Mouse (Mus musculus) limb, embryonic 13.5 days (tissue): ENCODE results near the gene Olfr1502. TPM values are rescaled to one million over a fixed set of nuclear protein-coding genes. Genes with fewer than 3 reads are reported as not detected.
"Not testable (repeated sequence)": the region's sequence is repeated elsewhere in the genome, so short reads cannot be mapped to it uniquely, and the experiment has no call there.

Experiments used
- ATAC-seq: fragments of 200-750 bp; cut with Nextera tagmentation; 2 replicates; pipeline ENCODE4 v1.8.0; 2017; ENCODE audit warnings: low read depth, moderate number of reproducible peaks, moderate TSS enrichment; ENCODE audit not compliant: low FRiP score
- H3K27ac ChIP-seq: fragments of 300-500 bp; sonication (generic); 2 replicates; pipeline ENCODE4 v1.5.1; 2015; ENCODE audit warnings: inconsistent platforms, mild to moderate bottlenecking, moderate library complexity
- H3K27me3 ChIP-seq: fragments of 300-500 bp; sonication (generic); 2 replicates; pipeline ENCODE4 v1.6.1; 2015; ENCODE audit warnings: mild to moderate bottlenecking, inconsistent platforms
- H3K36me3 ChIP-seq: fragments of 300-500 bp; sonication (generic); 2 replicates; pipeline ENCODE4 v1.6.1; 2015; ENCODE audit warnings: inconsistent platforms, mild to moderate bottlenecking, moderate library complexity
- H3K4me1 ChIP-seq: fragments of 300-500 bp; sonication (generic); 2 replicates; pipeline ENCODE4 v1.6.1; 2015; ENCODE audit warnings: inconsistent platforms
- H3K4me2 ChIP-seq: fragments of 300-500 bp; sonication (generic); replicated peaks from 2 replicates; pipeline ENCODE4 v1.6.1; 2015; ENCODE audit warnings: inconsistent platforms, mild to moderate bottlenecking, moderate library complexity
- H3K4me3 ChIP-seq: fragments of 300-500 bp; sonication (generic); 2 replicates; pipeline ENCODE4 v1.5.1; 2015; ENCODE audit warnings: moderate library complexity, mild to moderate bottlenecking, inconsistent platforms
- H3K9ac ChIP-seq: fragments of 300-500 bp; sonication (generic); 2 replicates; pipeline ENCODE4 v1.6.1; 2015; ENCODE audit warnings: mild to moderate bottlenecking, inconsistent platforms
- H3K9me3 ChIP-seq: fragments of 300-500 bp; sonication (generic); 2 replicates; pipeline ENCODE4 v1.6.1; 2016; ENCODE audit warnings: inconsistent platforms
- WGBS: fragments of 180-500 bp; shearing (Covaris S2); methylation state at CpG from one replicate; pipeline ENCODE4 v1.1.7; 2015; 5-methylcytosine and 5-hydroxymethylcytosine counted together
- polyA plus RNA-seq: library from polyadenylated mRNA; unstranded; fragments of >200 nt; fragmentation: Nextera tagmentation; extraction: Ambion mirVana; gene quantifications from 2 replicates; pipeline ENCODE4 v1.2.1, GENCODE M21; 2015

The Olfr1502 gene
- polyA plus RNA-seq = not detected in 2 replicates

GRCm38 (mm10) chr19:13861495-13861894 is at the start of gene Olfr1502:
Gene Olfr1502, plus strand, starts transcription at chr19:13861795.
- Histone ChIP-seq H3K27me3 (no peaks in the 10 kb centered on the region), H3K36me3 (no peaks in the 10 kb centered on the region), H3K4me2 (no peak within 1 kb of the TSS), H3K9ac (no peak within 1 kb of the TSS), H3K4me3 (no peak within 1 kb of the TSS), H3K4me1 (no peaks in the 10 kb centered on the region), H3K9me3 (no peaks in the 10 kb centered on the region), H3K27ac (no peak within 1 kb of the TSS)
- WGBS = 83% methylated on average over 1 of the region's 1 CpGs
- ATAC-seq = no peak

- Histone ChIP-seq H3K4me2 (no peak overlapping the region), H3K4me1 (no peaks in the 10 kb centered on the region)
- 51% methylated on average over 2 of the region's 2 CpGs for WGBS
Observed at GRCm38 (mm10) chr19:13812823-13813222, 48.8 kb upstream of the Olfr1502 start.

GRCm38 (mm10) chr19:13818827-13819226 is 42.8 kb upstream of the Olfr1502 start:
- ATAC-seq = no peak
- Histone ChIP-seq H3K9ac (no peak overlapping the region), H3K27ac (no peak overlapping the region), H3K4me1 (no peaks in the 10 kb centered on the region), H3K4me2 (no peak overlapping the region), H3K27me3 (no peaks in the 10 kb centered on the region), H3K36me3 (no peaks in the 10 kb centered on the region), H3K9me3 (no peaks in the 10 kb centered on the region), H3K4me3 (no peak overlapping the region)
- WGBS = 40% methylated on average over 5 of the region's 5 CpGs

More at GRCm38 (mm10) chr19:13812823-13813222, 48.8 kb upstream of the Olfr1502 start:
- Histone ChIP-seq H3K27me3 (no peaks in the 10 kb centered on the region), H3K4me3 (no peak overlapping the region), H3K27ac (no peak overlapping the region), H3K36me3 (no peaks in the 10 kb centered on the region), H3K9me3 (no peaks in the 10 kb centered on the region), H3K9ac (no peak overlapping the region)
- ATAC-seq = no peak

- H3K9ac ChIP-seq = no peak within 1 kb of the TSS
- ATAC-seq = no peak
- H3K27me3 ChIP-seq = no peaks in the 10 kb centered on the region
- no peaks in the 10 kb centered on the region for H3K4me1 ChIP-seq
- H3K4me2 ChIP-seq = no peak within 1 kb of the TSS
- no peak within 1 kb of the TSS for H3K27ac ChIP-seq
- no peaks in the 10 kb centered on the region for H3K9me3 ChIP-seq
- no peaks in the 10 kb centered on the region for H3K36me3 ChIP-seq
- H3K4me3 ChIP-seq = no peak within 1 kb of the TSS
Observed at GRCm38 (mm10) chr19:13819347-13819746, 42.2 kb upstream of the Olfr1502 start, which contains the start of gene Olfr1499. Gene Olfr1499, minus strand, starts transcription at chr19:13819447.

- Histone ChIP-seq H3K9me3 (no peaks in the 10 kb centered on the region), H3K27me3 (no peaks in the 10 kb centered on the region), H3K4me3 (no peak overlapping the region), H3K27ac (no peak overlapping the region), H3K36me3 (no peaks in the 10 kb centered on the region), H3K9ac (no peak overlapping the region), H3K4me1 (no peaks in the 10 kb centered on the region), H3K4me2 (no peak overlapping the region)
- WGBS = 67% methylated on average over 5 of the region's 5 CpGs
- ATAC-seq = no peak
Observed at GRCm38 (mm10) chr19:13820847-13821246, 40.7 kb upstream of the Olfr1502 start.

GRCm38 (mm10) chr19:13828447-13828846 is 33.1 kb upstream of the Olfr1502 start:
- Histone ChIP-seq H3K9me3 (no peaks in the 10 kb centered on the region), H3K36me3 (no peaks in the 10 kb centered on the region), H3K4me2 (no peak overlapping the region), H3K4me3 (no peak overlapping the region), H3K9ac (no peak overlapping the region), H3K4me1 (no peaks in the 10 kb centered on the region), H3K27me3 (no peaks in the 10 kb centered on the region), H3K27ac (no peak overlapping the region)
- 82% methylated on average over 3 of the region's 3 CpGs for WGBS
- ATAC-seq = no peak

GRCm38 (mm10) chr19:13830388-13830787 is 31.2 kb upstream of the Olfr1502 start, which contains the start of gene Olfr1500:
Gene Olfr1500, minus strand, starts transcription at chr19:13830488.
- H3K9me3 ChIP-seq = no peaks in the 10 kb centered on the region
- no peak within 1 kb of the TSS for H3K4me3 ChIP-seq
- no peaks in the 10 kb centered on the region for H3K36me3 ChIP-seq
- no peak within 1 kb of the TSS for H3K27ac ChIP-seq
- H3K4me2 ChIP-seq = no peak within 1 kb of the TSS
- ATAC-seq = no peak
- no peaks in the 10 kb centered on the region for H3K4me1 ChIP-seq
- H3K9ac ChIP-seq = no peak within 1 kb of the TSS
- H3K27me3 ChIP-seq = no peaks in the 10 kb centered on the region

GRCm38 (mm10) chr19:13850592-13850991 is 11.0 kb upstream of the Olfr1502 start, which contains the start of gene Olfr1501:
Gene Olfr1501, minus strand, starts transcription at chr19:13850692.
- not testable (repeated sequence) for ATAC-seq, H3K9me3 ChIP-seq, H3K4me1 ChIP-seq, H3K4me2 ChIP-seq, H3K27me3 ChIP-seq, H3K4me3 ChIP-seq, H3K36me3 ChIP-seq, H3K9ac ChIP-seq, H3K27ac ChIP-seq

GRCm38 (mm10) chr19:13897828-13898227 is 36.2 kb downstream of the Olfr1502 start, which contains the start of gene Olfr1504:
Gene Olfr1504, minus strand, starts transcription at chr19:13897928.
- no peaks in the 10 kb centered on the region for H3K27me3 ChIP-seq
- no peak within 1 kb of the TSS for H3K27ac ChIP-seq
- no peaks in the 10 kb centered on the region for H3K4me1 ChIP-seq
- no peak within 1 kb of the TSS for H3K4me2 ChIP-seq
- ATAC-seq = no peak
- no peak within 1 kb of the TSS for H3K9ac ChIP-seq
- no peak within 1 kb of the TSS for H3K4me3 ChIP-seq
- H3K36me3 ChIP-seq = no peaks in the 10 kb centered on the region
- no peaks in the 10 kb centered on the region for H3K9me3 ChIP-seq
- 56% methylated on average over 1 of the region's 1 CpGs for WGBS

Other genes starting within 250 kb of the Olfr1502 start
- not detected in 2 replicates for gene Olfr1487, start 244.4 kb upstream of the Olfr1502 start, polyA plus RNA-seq
- not detected in 2 replicates for gene Olfr1489, start 230.2 kb upstream of the Olfr1502 start, polyA plus RNA-seq
- gene Olfr1490, start 210.7 kb upstream of the Olfr1502 start, polyA plus RNA-seq = not detected in 2 replicates
- gene Olfr1491, start 164.5 kb upstream of the Olfr1502 start, polyA plus RNA-seq = not detected in 2 replicates
- gene Olfr1493-ps1, start 138.5 kb upstream of the Olfr1502 start, polyA plus RNA-seq = not detected in 2 replicates
- gene Olfr1494, start 122.1 kb upstream of the Olfr1502 start, polyA plus RNA-seq = not detected in 2 replicates
- not detected in 2 replicates for gene Olfr1495, start 97.2 kb upstream of the Olfr1502 start, polyA plus RNA-seq
- not detected in 2 replicates for gene Olfr1496, start 83.9 kb upstream of the Olfr1502 start, polyA plus RNA-seq
- gene Olfr1497, start 63.6 kb upstream of the Olfr1502 start, polyA plus RNA-seq = not detected in 2 replicates
- not detected in 2 replicates for gene Olfr1499, start 42.3 kb upstream of the Olfr1502 start, polyA plus RNA-seq
- not detected in 2 replicates for gene Olfr1500, start 31.3 kb upstream of the Olfr1502 start, polyA plus RNA-seq
- not detected in 2 replicates for gene Olfr1501, start 11.1 kb upstream of the Olfr1502 start, polyA plus RNA-seq
- not detected in 2 replicates for gene Olfr1504, start 36.1 kb downstream of the Olfr1502 start, polyA plus RNA-seq
- not detected in 2 replicates for gene Olfr1505, start 51.7 kb downstream of the Olfr1502 start, polyA plus RNA-seq